Mouse (Mus musculus) lung, postnatal 25 days (tissue): ENCODE data around the gene Mutyh.
A peak's percentile ranks its signal among the peaks of the same experiment; 100 is the strongest.

Experiments used
- DNase-seq: peaks from one replicate; pipeline ENCODE4 v3.0.0; 2022; ENCODE audit warnings: low spot score

Mutyh gene

GRCm38 (mm10) chr4:116807197-116808129, at the start of gene Mutyh, which contains the start of gene Toe1:
TSS of gene Mutyh (plus strand) at chr4:116807723.
TSS of gene Toe1 (minus strand) at chr4:116807640.
- peak; percentile 97 for DNase-seq

GRCm38 (mm10) chr4:116761914-116762313, 45.6 kb upstream of the Mutyh start:
- no peak for DNase-seq

DNA sequence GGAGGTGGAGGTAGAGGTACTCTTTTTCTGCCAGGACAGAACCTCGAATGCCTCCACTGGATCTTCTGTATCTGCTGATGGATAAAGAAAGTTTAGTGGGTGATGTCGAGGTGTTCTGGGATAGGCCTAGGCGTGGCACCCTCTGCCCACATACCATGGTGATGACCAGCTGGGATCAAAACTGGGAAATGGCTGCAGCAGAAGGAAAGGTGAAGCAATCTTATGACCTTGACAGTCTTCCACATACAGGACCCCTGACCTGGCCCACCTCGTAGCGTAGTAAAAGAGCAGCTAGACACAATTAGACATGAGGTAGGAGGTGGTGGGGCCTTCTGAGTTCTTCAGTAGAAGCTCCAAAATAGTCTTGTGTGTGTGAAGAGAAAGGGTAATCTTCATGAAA, 43.5 kb upstream of the Mutyh start:
- no peak for DNase-seq

DNA sequence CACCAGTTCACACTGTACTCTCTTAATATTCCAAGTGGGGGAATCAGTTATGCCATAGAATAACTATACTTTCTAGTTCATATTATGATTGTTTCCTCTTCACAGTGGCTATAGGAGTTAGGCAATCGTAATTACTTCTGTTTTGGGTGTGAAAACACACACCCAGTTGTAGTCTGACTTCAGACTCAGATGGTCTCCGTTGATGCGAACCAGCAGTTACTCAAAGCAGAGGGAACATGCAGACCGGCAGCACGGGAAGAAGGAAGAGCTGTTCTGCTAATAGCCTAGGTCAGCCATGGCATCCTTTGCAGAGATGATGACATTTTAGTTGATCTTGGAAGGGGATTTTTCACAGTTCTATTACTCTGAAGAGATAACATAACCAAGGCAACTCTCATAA, 39.0 kb upstream of the Mutyh start:
- no peak for DNase-seq

- peak; percentile 38 for DNase-seq
Observed at GRCm38 (mm10) chr4:116769060-116769459, 38.5 kb upstream of the Mutyh start.

GRCm38 (mm10) chr4:116776391-116776790, 31.1 kb upstream of the Mutyh start:
- no peak for DNase-seq

DNA sequence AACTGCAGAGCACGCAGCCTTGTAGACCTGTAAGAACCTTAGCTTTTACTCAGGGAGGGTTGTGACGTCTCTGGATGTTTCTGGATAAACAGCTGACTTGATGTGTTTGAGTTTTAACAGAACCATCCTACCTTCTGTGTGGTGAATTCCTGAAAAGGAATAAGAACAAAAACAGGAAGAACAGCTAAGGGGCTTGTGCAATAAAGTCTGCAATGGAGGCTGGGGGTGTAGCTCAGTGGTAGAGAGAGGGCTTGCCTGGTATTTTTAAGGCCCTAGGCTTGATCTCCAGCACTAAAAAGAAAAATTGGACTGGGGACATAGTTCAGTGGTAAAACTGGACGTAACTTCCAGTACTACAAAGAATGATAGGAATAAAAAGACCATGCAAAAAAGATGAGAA, 30.4 kb upstream of the Mutyh start:
- no peak for DNase-seq

GRCm38 (mm10) chr4:116780541-116780940, 27.0 kb upstream of the Mutyh start:
- no peak for DNase-seq

- no peak for DNase-seq
Observed at GRCm38 (mm10) chr4:116781366-116781765, 26.2 kb upstream of the Mutyh start.

DNA sequence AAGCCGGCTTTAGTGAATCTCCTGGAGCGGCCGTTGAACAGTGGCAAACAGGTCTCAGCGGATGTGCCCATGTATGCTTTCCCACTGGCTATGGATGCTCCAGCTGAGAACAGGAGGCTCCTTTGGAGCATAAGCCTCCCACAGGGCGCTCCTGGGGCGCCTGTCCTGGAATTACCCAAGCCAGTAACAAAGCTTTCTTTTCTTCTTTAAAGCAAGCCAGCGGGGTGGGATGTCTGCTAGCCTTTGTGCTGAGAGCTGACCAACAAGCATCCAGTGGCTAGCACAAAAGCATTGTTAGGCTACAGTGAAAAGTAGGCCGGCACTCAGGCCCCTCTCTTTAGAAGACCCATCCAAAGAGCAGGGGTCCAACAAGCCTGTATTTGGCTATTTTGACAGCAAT, 25.4 kb upstream of the Mutyh start:
- no peak for DNase-seq

- DNase-seq = no peak
Observed at GRCm38 (mm10) chr4:116786587-116786986, 20.9 kb upstream of the Mutyh start.

- DNase-seq = peak; percentile 26
Observed at GRCm38 (mm10) chr4:116787985-116788760, 19.4 kb upstream of the Mutyh start.

DNA sequence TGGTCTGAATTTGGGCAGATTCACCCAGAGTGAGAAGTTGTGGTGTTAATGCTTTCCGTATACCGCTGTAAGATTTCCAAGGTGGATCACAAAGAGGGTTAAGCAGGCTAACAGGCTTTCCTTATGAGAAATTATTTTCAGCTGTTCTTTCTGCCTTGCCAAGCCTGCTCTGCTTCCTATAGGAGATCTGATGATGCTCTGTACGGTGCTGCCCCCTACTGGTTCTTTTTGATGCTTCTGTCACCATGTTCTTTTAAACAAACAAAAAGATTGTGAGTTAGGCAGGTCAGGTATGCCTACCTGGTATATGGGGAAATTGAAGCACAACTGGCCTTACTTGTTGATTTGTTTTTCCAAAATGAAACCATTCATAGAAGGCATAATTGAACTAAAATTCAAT, 18.6 kb upstream of the Mutyh start:
- peak; percentile 88 for DNase-seq

DNA sequence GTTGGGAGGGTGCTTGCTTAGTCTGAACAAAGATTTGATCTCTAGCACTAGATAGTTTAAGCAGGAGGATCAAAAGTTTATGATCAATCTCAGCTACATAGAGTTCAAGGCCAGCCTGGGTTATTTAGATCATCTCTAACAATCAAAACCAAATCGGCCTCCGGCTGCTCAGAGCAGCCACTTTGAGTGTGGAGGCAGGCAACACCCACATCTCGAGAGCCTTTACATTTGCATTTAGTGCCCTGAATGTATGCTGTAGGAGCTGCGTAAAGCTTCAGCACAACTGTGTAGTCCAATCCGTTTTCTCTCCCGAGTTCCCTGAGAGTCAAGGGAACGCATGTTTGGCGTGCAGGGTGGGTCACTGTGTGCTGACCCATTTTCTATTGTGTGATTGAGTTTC, 15.1 kb upstream of the Mutyh start:
- no peak for DNase-seq

DNA sequence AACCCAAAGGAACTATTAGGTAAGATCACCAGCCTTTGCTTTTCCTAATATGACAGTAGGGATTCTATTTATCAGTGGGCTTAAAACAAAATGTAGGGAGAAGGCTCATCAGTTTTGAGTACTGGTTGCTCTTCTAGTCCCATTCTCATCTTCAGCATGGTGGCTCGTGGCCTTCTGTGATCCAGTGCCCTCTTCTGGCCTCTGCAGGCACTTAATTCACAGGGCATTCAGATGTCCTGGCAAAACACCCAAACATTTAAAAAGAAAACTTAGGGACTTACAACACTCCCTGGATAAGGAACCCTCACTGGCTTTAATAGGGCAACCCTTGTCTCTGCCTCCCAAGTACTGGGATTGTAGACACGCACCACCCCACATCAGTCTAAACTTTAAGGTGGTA, 13.2 kb upstream of the Mutyh start:
- no peak for DNase-seq

GRCm38 (mm10) chr4:116796442-116797110, 10.9 kb upstream of the Mutyh start:
- DNase-seq = no peak

DNA sequence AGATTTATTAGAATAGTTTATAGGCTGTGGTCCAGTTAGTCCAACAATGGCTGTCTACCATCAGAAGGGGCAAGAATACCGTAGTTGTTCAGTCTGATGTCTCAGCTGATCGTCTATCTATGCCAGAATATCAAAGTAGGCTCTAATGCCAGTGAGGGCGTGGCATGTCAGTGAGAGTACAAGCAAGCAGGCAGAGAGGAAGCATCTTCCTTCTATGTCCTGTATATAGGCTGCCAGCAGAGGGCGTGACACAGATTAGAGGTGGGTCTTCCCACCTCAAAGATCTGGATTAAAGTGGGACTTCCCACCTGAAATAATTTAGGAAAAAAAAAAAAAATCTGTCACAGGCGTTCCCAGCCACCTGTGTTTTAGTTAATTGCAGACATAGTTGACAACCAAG, 7.6 kb upstream of the Mutyh start:
- DNase-seq = no peak

DNA sequence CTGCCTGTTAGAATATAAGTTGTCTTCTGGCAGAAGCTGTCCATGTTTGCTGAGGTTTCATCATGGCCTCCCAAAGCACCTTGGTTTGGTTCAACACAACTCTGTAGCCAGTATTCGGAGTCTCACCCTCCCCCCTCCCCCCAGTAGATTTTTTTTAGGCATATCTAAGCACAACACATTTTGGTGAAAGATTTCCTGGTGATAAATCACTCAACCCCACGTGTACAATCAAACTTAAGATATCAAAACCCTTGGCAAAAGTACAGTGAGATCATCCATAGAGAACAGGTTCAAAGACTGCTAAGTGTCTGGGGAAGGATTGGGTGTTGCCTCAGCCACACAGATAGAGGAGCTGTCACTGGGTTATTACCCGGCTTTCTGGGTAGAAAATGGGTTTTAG, 3.5 kb downstream of the Mutyh start:
- no peak for DNase-seq

- DNase-seq = no peak
Observed at GRCm38 (mm10) chr4:116815276-116815675, 7.8 kb downstream of the Mutyh start.

DNA sequence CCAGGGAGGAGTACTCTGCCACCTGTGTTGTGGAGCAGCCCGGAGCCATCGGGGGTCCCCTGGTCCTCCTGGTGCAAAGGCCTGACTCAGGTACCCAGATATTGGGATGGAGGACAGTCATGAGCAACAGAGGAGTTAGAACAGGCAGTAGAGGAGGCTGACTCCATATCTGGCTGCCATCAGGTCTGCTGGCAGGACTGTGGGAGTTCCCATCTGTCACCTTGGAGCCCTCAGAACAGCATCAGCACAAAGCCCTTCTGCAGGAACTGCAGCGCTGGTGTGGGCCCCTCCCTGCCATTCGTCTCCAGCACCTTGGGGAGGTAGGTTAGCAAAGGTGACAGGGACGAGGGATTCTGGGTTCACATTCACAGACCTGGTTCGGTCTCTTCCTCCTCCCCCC, 10.0 kb downstream of the Mutyh start:
- DNase-seq = no peak

DNA sequence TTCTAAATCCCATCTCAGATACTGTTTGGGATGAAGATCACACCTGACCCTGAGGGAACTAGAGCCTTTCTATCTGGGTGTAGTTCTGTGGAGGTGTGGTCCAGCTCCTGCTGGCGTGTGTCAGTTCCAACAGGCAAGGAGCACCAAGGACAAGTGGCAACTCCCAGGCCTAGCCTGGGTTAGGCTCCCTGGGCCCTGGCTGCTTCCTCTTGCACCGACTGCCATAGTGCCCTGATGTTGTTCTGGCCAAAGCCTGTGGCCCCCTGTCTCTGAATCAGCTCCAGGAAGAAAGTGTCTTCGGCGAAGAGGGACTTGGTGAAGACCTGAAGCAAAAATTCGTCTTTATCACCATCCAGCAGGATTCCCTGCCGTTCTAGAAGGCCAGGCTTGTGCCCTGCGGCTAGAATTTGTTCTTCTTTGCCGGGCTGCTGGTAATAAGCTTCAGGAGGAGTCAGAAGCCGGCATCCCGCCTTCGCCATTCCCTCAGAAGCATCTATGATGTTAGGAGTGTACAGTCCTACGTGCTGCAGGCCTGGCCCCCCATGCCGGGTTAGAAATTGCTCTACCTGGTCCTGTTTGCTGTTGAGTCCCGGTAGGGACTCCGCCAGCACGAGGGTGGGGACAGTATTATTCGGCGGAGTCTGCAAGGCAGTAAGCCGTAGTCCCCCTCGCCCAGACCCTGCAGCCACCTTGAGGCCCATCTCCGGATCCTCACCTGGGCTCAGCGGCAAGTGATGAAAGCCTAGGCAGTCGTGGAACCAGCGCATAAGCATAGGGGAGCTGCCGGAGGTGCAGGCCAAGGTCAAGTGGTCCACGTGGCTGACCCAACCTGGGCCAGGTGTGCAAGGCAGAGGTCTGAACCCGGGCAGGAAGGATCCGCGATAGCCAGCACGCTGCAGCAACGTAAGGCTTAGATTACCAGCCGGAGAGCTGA, 12.7 kb downstream of the Mutyh start:
- DNase-seq = no peak
